Mouse (Mus musculus) embryonic facial prominence, embryonic 13.5 days (tissue): Measurements from ENCODE around the gene Naif1. TPM values are rescaled to one million over a fixed set of nuclear protein-coding genes. Genes with fewer than 3 reads are reported as not detected.
A peak's percentile ranks its signal among the peaks of the same experiment; 100 is the strongest.
"Not testable (repeated sequence)": the region's sequence is repeated elsewhere in the genome, so short reads cannot be mapped to it uniquely, and the experiment has no call there.

Source experiments
- ATAC-seq: fragments of 200-750 bp; cut with Nextera tagmentation; 2 replicates; pipeline ENCODE4 v1.8.0; 2017; ENCODE audit warnings: low read depth; ENCODE audit not compliant: insufficient number of reproducible peaks, insufficient read depth, low FRiP score, low TSS enrichment
- H3K27ac ChIP-seq: fragments of 300-500 bp; sonication (generic); 2 replicates; pipeline ENCODE4 v1.5.1; 2015; ENCODE audit warnings: moderate library complexity, mild to moderate bottlenecking, inconsistent platforms
- H3K27me3 ChIP-seq: fragments of 300-500 bp; sonication (generic); 2 replicates; pipeline ENCODE4 v1.6.1; 2015; ENCODE audit warnings: mild to moderate bottlenecking, inconsistent platforms
- H3K36me3 ChIP-seq: fragments of 300-500 bp; sonication (generic); 2 replicates; pipeline ENCODE4 v1.6.1; 2015; ENCODE audit warnings: mild to moderate bottlenecking, inconsistent platforms
- H3K4me1 ChIP-seq: fragments of 300-500 bp; sonication (generic); 2 replicates; pipeline ENCODE4 v1.6.1; 2015; ENCODE audit warnings: inconsistent platforms
- H3K4me2 ChIP-seq: fragments of 300-500 bp; sonication (generic); 2 replicates; pipeline ENCODE4 v1.6.1; 2015; ENCODE audit warnings: moderate library complexity, mild to moderate bottlenecking, inconsistent platforms
- H3K4me3 ChIP-seq: fragments of 300-500 bp; sonication (generic); 2 replicates; pipeline ENCODE4 v1.5.1; 2015; ENCODE audit warnings: mild to moderate bottlenecking, inconsistent platforms
- H3K9ac ChIP-seq: fragments of 300-500 bp; sonication (generic); 2 replicates; pipeline ENCODE4 v1.6.1; 2015; ENCODE audit warnings: mild to moderate bottlenecking, inconsistent platforms
- H3K9me3 ChIP-seq: fragments of 300-500 bp; sonication (generic); 2 replicates; pipeline ENCODE4 v1.6.1; 2016; ENCODE audit warnings: inconsistent platforms
- WGBS: fragments of 180-500 bp; shearing (Covaris S2); methylation state at CpG from one replicate; pipeline ENCODE4 v1.1.7; 2015; ENCODE audit warnings: mixed read lengths; 5-methylcytosine and 5-hydroxymethylcytosine counted together
- polyA plus RNA-seq: library from polyadenylated mRNA; unstranded; fragments of >200 nt; fragmentation: Nextera tagmentation; extraction: Ambion mirVana; gene quantifications from 2 replicates; pipeline ENCODE4 v1.2.1, GENCODE M21; 2015

Naif1 gene
- polyA plus RNA-seq, 1 experiment from 2014 or later, result 6.3 TPM

GRCm38 (mm10) chr2:32463773-32464172, 13.5 kb downstream of the Naif1 start:
- 74% methylated on average over 2 of the region's 2 CpGs for WGBS
- Histone ChIP-seq H3K27me3 (no peaks in the 10 kb centered on the region), H3K36me3 (no peaks in the 10 kb centered on the region), H3K9ac (no peak overlapping the region), H3K4me1 (peaks cover 13% of the 10 kb centered on the region), H3K27ac (no peak overlapping the region), H3K9me3 (no peaks in the 10 kb centered on the region), H3K4me3 (no peak overlapping the region), H3K4me2 (no peak overlapping the region)
- no peak for ATAC-seq

- 56% methylated on average over 6 of the region's 6 CpGs for WGBS
- H3K4me2 ChIP-seq, result no peak overlapping the region
- peaks cover 13% of the 10 kb centered on the region for H3K4me1 ChIP-seq
- H3K36me3 ChIP-seq, result no peaks in the 10 kb centered on the region
- no peak overlapping the region for H3K27ac ChIP-seq
- H3K9me3 ChIP-seq, result no peaks in the 10 kb centered on the region
- H3K27me3 ChIP-seq, result no peaks in the 10 kb centered on the region
- no peak overlapping the region for H3K4me3 ChIP-seq
- H3K9ac ChIP-seq, result no peak overlapping the region
- ATAC-seq, result peak; percentile 62; the same call in 1 of the 2 replicates
These were observed 14.1 kb downstream of the Naif1 start for GRCm38 (mm10) chr2:32464212-32464891.

- ATAC-seq, result no peak
- Histone ChIP-seq H3K27me3 (no peaks in the 10 kb centered on the region), H3K4me3 (no peak overlapping the region), H3K9me3 (no peaks in the 10 kb centered on the region), H3K27ac (no peak overlapping the region), H3K4me2 (no peak overlapping the region), H3K4me1 (no peaks in the 10 kb centered on the region), H3K36me3 (no peaks in the 10 kb centered on the region), H3K9ac (no peak overlapping the region)
- WGBS, result 85% methylated on average over 6 of the region's 6 CpGs
These were observed 20.9 kb downstream of the Naif1 start for GRCm38 (mm10) chr2:32471001-32471680.

- H3K27me3 ChIP-seq, result no peaks in the 10 kb centered on the region
- WGBS, result 84% methylated on average over 6 of the region's 6 CpGs
These were observed 21.4 kb downstream of the Naif1 start for GRCm38 (mm10) chr2:32471681-32472061.

GRCm38 (mm10) chr2:32475361-32475760, 25.1 kb downstream of the Naif1 start:
- H3K9me3 ChIP-seq, result peaks cover 17% of the 10 kb centered on the region; the same call in 1 of the 2 replicates
- not testable (repeated sequence) for H3K27me3 ChIP-seq, H3K36me3 ChIP-seq, H3K4me1 ChIP-seq, H3K9ac ChIP-seq, ATAC-seq, H3K27ac ChIP-seq, H3K4me3 ChIP-seq, H3K4me2 ChIP-seq
- WGBS, result 83% methylated on average over 5 of the region's 9 CpGs

More at GRCm38 (mm10) chr2:32471681-32472061, 21.4 kb downstream of the Naif1 start:
- H3K36me3 ChIP-seq, result no peaks in the 10 kb centered on the region
- no peak overlapping the region for H3K9ac ChIP-seq
- H3K4me1 ChIP-seq, result no peaks in the 10 kb centered on the region
- H3K4me3 ChIP-seq, result no peak overlapping the region
- no peak for ATAC-seq
- H3K9me3 ChIP-seq, result no peaks in the 10 kb centered on the region
- no peak overlapping the region for H3K27ac ChIP-seq
- H3K4me2 ChIP-seq, result no peak overlapping the region

GRCm38 (mm10) chr2:32482351-32482750, 32.1 kb downstream of the Naif1 start:
- no peak overlapping the region for H3K4me3 ChIP-seq
- H3K27ac ChIP-seq, result no peak overlapping the region; the same call in 1 of the 2 replicates
- H3K4me1 ChIP-seq, result no peaks in the 10 kb centered on the region
- no peaks in the 10 kb centered on the region for H3K27me3 ChIP-seq
- 89% methylated on average over 8 of the region's 8 CpGs for WGBS
- no peak overlapping the region for H3K4me2 ChIP-seq
- H3K9me3 ChIP-seq, result peaks cover 17% of the 10 kb centered on the region; the same call in 1 of the 2 replicates
- ATAC-seq, result no peak
- no peaks in the 10 kb centered on the region for H3K36me3 ChIP-seq
- H3K9ac ChIP-seq, result no peak overlapping the region

GRCm38 (mm10) chr2:32483179-32483875, 33.1 kb downstream of the Naif1 start:
- Histone ChIP-seq H3K9me3 (peaks cover 12% of the 10 kb centered on the region; the same call in 1 of the 2 replicates), H3K4me1 (no peaks in the 10 kb centered on the region), H3K4me3 (no peak overlapping the region), H3K36me3 (no peaks in the 10 kb centered on the region), H3K9ac (no peak overlapping the region), H3K4me2 (no peak overlapping the region), H3K27me3 (no peaks in the 10 kb centered on the region), H3K27ac (no peak overlapping the region)
- ATAC-seq, result no peak
- WGBS, result 77% methylated on average over 9 of the region's 9 CpGs

- 86% methylated on average over 6 of the region's 6 CpGs for WGBS
These were observed 34.7 kb downstream of the Naif1 start for GRCm38 (mm10) chr2:32484933-32485332.

GRCm38 (mm10) chr2:32485751-32486150, 35.5 kb downstream of the Naif1 start:
- H3K4me3 ChIP-seq, result no peak overlapping the region
- H3K4me1 ChIP-seq, result no peaks in the 10 kb centered on the region
- no peak overlapping the region for H3K9ac ChIP-seq
- no peaks in the 10 kb centered on the region for H3K27me3 ChIP-seq
- H3K4me2 ChIP-seq, result no peak overlapping the region
- ATAC-seq, result no peak
- WGBS, result 84% methylated on average over 4 of the region's 4 CpGs
- no peak overlapping the region for H3K27ac ChIP-seq
- H3K9me3 ChIP-seq, result no peaks in the 10 kb centered on the region
- H3K36me3 ChIP-seq, result no peaks in the 10 kb centered on the region

More at GRCm38 (mm10) chr2:32484933-32485332, 34.7 kb downstream of the Naif1 start:
- Histone ChIP-seq H3K27ac (0 out of 2 replicates have a peak overlapping the region, but pooled peaks have one; percentile 44), H3K4me2 (no peak overlapping the region), H3K36me3 (no peaks in the 10 kb centered on the region), H3K27me3 (no peaks in the 10 kb centered on the region), H3K9me3 (no peaks in the 10 kb centered on the region), H3K4me1 (no peaks in the 10 kb centered on the region), H3K4me3 (no peak overlapping the region), H3K9ac (0 out of 2 replicates have a peak overlapping the region, but pooled peaks have one; percentile 32)
- no peak for ATAC-seq

GRCm38 (mm10) chr2:32486155-32486554, 35.9 kb downstream of the Naif1 start:
- no peaks in the 10 kb centered on the region for H3K4me1 ChIP-seq
- H3K9me3 ChIP-seq, result no peaks in the 10 kb centered on the region
- H3K36me3 ChIP-seq, result no peaks in the 10 kb centered on the region
- no peak for ATAC-seq
- H3K27me3 ChIP-seq, result no peaks in the 10 kb centered on the region
- H3K4me3 ChIP-seq, result no peak overlapping the region
- H3K27ac ChIP-seq, result no peak overlapping the region
- 91% methylated on average over 9 of the region's 9 CpGs for WGBS
- H3K9ac ChIP-seq, result no peak overlapping the region
- no peak overlapping the region for H3K4me2 ChIP-seq

GRCm38 (mm10) chr2:32487124-32487623, 36.9 kb downstream of the Naif1 start:
- Histone ChIP-seq H3K4me2 (no peak overlapping the region), H3K4me3 (no peak overlapping the region), H3K9me3 (no peaks in the 10 kb centered on the region), H3K9ac (no peak overlapping the region), H3K4me1 (no peaks in the 10 kb centered on the region), H3K27ac (no peak overlapping the region), H3K36me3 (no peaks in the 10 kb centered on the region), H3K27me3 (no peaks in the 10 kb centered on the region)
- WGBS, result 7% methylated on average over 6 of the region's 6 CpGs
- ATAC-seq, result peak; percentile 40; the same call in 1 of the 2 replicates
